Mouse (Mus musculus): Measurements from ENCODE around the gene G0s2. TPM values are rescaled to one million over a fixed set of nuclear protein-coding genes. Genes with fewer than 3 reads are reported as not detected.

Gene G0s2
- 5.1 and 6.9 TPM in 2 replicates for polyA plus RNA-seq (2015; fragmentation: Nextera tagmentation; extraction: Ambion mirVana)

DNA sequence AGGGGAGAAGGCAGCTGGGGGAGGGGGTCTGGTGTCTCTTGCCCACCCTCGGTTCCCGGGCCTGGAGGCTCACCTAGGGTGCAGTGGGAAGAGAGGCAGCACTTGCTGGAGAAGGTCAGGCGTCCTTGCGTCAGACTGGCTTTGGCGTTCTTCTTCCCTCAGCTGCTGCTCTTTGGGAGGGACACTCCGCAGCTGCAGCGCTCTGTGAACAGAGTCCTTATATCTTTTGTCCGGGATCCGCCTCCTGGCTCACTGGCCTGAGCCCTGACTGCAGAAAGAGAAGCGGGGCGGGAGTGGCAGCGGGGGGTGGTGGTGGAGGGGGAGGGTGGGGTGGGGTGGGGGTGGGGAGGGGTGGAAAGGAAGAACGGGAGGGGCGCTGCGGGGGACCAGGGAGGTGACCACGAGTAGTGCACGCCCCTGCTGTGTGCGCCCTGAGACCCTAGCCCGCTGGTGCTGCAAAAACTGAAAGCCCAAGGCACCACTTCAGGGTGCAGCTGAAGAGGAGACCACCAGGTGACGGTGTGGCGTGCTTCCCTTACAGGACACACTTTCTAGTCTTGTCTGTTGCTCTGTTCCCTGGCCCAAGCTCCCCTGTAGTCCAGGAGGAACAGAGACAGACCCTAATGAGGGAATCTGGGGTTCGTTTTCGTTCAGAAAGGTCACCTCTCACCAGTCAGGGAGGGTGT is at the start of gene G0s2:
Gene G0s2 (minus strand): TSS at position 302 of the 686 bp plus-strand sequence.
- Histone ChIP-seq H3K27ac (ENCODE audit: low read length) (peak within 1 kb of the TSS; percentile 51), H3K9me3 (replicated peaks; ENCODE audit: control insufficient read depth, low read length, poor library complexity, severe bottlenecking) (no peaks in the 10 kb centered on the region), H3K4me1 (ENCODE audit: control insufficient read depth, insufficient read depth, low read length) (peaks cover 8% of the 10 kb centered on the region), H3K4me3 (ENCODE audit: low read depth, low read length) (peak within 1 kb of the TSS; percentile 29), H3K27me3 (ENCODE audit: control insufficient read depth, insufficient read depth, low read depth, low read length) (no peaks in the 10 kb centered on the region), H3K9ac (ENCODE audit: low read depth, low read length) (peak within 1 kb of the TSS; percentile 45), H3K4me2 (ENCODE audit: low read length) (peak within 1 kb of the TSS; percentile 56), H3K36me3 (ENCODE audit: control insufficient read depth, insufficient read depth, low read length) (no peaks in the 10 kb centered on the region)
- WGBS = under 1% methylated on average over 22 of the region's 23 CpGs
- peak; percentile 82 for ATAC-seq

DNA sequence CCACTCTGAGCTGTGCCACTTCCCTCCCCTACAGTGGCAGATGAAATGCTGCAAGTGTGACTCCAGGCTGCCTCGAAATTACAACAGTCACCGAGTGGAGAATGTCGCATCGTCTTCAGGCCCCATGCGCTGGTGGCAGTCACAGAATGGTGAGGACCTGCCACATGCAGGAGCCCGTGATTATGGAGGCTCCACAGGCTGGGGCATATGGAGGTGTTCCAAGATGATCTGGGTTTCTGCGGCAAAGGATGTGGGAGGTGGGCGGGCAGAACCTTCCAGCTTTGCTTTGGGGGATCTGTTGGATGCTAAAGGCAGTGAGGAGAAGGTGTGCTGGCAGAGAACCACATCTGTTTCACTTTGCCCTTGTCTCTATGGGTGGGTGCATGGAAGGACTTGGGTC is 47.4 kb upstream of the G0s2 start:
- H3K9ac ChIP-seq (ENCODE audit: low read depth, low read length) = no peak overlapping the region
- WGBS = 90% methylated on average over 8 of the region's 8 CpGs
- no peaks in the 10 kb centered on the region for H3K9me3 ChIP-seq (replicated peaks; ENCODE audit: control insufficient read depth, low read length, poor library complexity, severe bottlenecking)
- H3K36me3 ChIP-seq (ENCODE audit: control insufficient read depth, insufficient read depth, low read length) = no peaks in the 10 kb centered on the region
- H3K4me3 ChIP-seq (ENCODE audit: low read depth, low read length) = no peak overlapping the region
- ATAC-seq = no peak
- H3K4me2 ChIP-seq (ENCODE audit: low read length) = no peak overlapping the region
- no peak overlapping the region for H3K27ac ChIP-seq (ENCODE audit: low read length)
- H3K27me3 ChIP-seq (ENCODE audit: control insufficient read depth, insufficient read depth, low read depth, low read length) = no peaks in the 10 kb centered on the region
- H3K4me1 ChIP-seq (ENCODE audit: control insufficient read depth, insufficient read depth, low read length) = peaks cover 5% of the 10 kb centered on the region; the same call in 1 of the 2 replicates

DNA sequence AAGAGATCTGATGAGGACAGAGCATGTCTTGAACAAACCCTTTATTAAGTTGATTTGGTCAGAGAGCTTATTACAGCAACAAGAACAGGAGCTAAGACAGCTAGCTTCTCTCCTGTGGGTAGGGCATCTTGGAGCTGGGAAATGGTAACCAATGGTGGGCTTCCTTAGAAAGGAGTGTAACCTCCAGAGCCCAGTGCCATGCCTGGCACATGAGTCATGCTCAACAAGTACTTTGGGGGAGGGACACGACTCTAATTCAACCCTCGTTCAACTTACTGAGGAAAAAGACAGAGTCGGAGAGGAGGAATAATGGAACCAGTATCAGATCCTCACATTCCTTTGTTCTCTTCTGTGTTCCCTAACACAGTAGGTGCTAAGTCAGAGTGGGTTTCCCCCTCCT is 46.7 kb upstream of the G0s2 start:
- WGBS = 64% methylated on average over 3 of the region's 3 CpGs
- Histone ChIP-seq H3K4me1 (ENCODE audit: control insufficient read depth, insufficient read depth, low read length) (peaks cover 5% of the 10 kb centered on the region; the same call in 1 of the 2 replicates), H3K9me3 (replicated peaks; ENCODE audit: control insufficient read depth, low read length, poor library complexity, severe bottlenecking) (no peaks in the 10 kb centered on the region), H3K36me3 (ENCODE audit: control insufficient read depth, insufficient read depth, low read length) (no peaks in the 10 kb centered on the region), H3K4me2 (ENCODE audit: low read length) (no peak overlapping the region), H3K9ac (ENCODE audit: low read depth, low read length) (no peak overlapping the region), H3K27me3 (ENCODE audit: control insufficient read depth, insufficient read depth, low read depth, low read length) (no peaks in the 10 kb centered on the region), H3K27ac (ENCODE audit: low read length) (no peak overlapping the region), H3K4me3 (ENCODE audit: low read depth, low read length) (no peak overlapping the region)
- no peak for ATAC-seq

DNA sequence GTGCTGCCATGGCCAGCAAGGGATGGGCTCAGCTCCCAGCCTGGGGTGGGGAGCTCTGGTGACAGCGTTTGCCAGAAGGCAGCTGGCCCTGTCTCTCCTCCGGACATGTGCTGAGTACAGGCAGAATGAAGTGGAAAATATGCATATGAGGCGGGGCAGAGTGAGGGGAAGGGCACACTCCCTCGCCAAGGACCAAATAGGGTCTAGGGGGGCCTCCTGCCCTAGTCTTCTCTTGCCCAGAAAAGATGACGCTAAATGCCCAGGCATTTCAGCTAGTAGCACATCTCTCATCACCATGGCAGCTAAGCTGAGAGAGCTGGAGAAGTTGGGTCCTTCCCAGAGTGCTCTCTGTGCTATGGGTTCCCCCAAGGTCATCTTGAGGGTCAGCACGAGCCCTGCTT is 44.1 kb upstream of the G0s2 start:
- WGBS = 36% methylated on average over 6 of the region's 6 CpGs

DNA sequence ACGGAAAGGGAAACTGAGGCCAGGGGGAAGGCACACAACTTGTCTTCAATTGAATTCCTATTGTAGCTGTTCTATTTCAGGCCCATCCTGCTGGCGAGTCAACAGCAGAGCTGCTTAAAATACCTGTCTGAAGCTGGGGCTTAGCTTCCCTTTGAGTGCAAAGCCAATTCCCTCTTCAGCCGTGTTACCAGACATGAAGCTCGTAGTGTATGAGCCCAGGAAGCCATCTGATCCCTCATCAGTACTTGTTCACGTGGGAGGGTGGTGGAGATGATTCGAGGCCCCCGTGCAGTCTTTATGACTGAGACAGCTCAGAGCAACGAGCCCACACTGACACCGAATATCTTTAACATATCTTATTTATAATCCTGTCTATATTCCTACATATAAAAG is 43.3 kb upstream of the G0s2 start:
- 71% methylated on average over 9 of the region's 9 CpGs for WGBS
- no peak overlapping the region for H3K9ac ChIP-seq (ENCODE audit: low read depth, low read length)
- H3K4me1 ChIP-seq (ENCODE audit: control insufficient read depth, insufficient read depth, low read length) = peaks cover 5% of the 10 kb centered on the region; the same call in 1 of the 2 replicates
- no peaks in the 10 kb centered on the region for H3K27me3 ChIP-seq (ENCODE audit: control insufficient read depth, insufficient read depth, low read depth, low read length)
- H3K4me2 ChIP-seq (ENCODE audit: low read length) = no peak overlapping the region
- no peak overlapping the region for H3K27ac ChIP-seq (ENCODE audit: low read length)
- no peak overlapping the region for H3K4me3 ChIP-seq (ENCODE audit: low read depth, low read length)
- H3K9me3 ChIP-seq (replicated peaks; ENCODE audit: control insufficient read depth, low read length, poor library complexity, severe bottlenecking) = no peaks in the 10 kb centered on the region
- H3K36me3 ChIP-seq (ENCODE audit: control insufficient read depth, insufficient read depth, low read length) = no peaks in the 10 kb centered on the region
- no peak for ATAC-seq

More for the DNA sequence above, 44.1 kb upstream of the G0s2 start:
- Histone ChIP-seq H3K27me3 (ENCODE audit: control insufficient read depth, insufficient read depth, low read depth, low read length) (no peaks in the 10 kb centered on the region), H3K9me3 (replicated peaks; ENCODE audit: control insufficient read depth, low read length, poor library complexity, severe bottlenecking) (no peaks in the 10 kb centered on the region), H3K4me3 (ENCODE audit: low read depth, low read length) (no peak overlapping the region), H3K4me2 (ENCODE audit: low read length) (no peak overlapping the region), H3K27ac (ENCODE audit: low read length) (no peak overlapping the region), H3K36me3 (ENCODE audit: control insufficient read depth, insufficient read depth, low read length) (no peaks in the 10 kb centered on the region), H3K4me1 (ENCODE audit: control insufficient read depth, insufficient read depth, low read length) (peaks cover 5% of the 10 kb centered on the region; the same call in 1 of the 2 replicates), H3K9ac (ENCODE audit: low read depth, low read length) (no peak overlapping the region)
- ATAC-seq = peak; percentile 77

DNA sequence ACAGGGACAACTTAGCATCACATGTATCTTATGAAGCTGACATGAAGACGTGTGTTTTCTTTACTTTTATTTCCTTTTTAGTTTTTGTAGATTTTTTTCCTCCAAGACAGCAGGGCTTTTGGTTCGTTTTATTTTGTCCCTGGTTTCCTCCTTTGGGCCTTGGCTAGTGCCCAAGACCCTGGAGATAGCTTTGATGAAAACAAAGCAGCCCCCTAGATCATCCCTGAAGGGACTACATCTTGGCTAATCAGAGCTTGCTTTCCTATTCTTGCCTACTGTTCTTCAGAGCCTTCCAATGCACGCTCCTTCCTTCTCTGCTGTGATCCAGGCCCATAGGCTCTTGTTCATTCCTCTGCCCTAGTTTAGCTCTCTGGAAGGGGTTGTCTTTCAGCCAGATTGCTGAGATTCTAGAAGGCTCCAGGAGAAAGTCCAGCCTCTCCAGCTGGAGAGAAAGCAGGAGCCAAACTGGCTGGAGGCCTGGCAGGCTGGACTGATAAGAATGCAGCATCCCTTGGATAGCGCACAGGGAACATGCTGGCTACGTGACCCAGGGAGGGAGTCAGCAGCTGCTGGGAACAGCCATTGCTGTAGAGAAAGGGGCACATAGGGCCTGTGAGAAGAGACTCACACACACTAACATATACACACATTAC is 42.8 kb upstream of the G0s2 start:
- Histone ChIP-seq H3K4me2 (ENCODE audit: low read length) (no peak overlapping the region), H3K36me3 (ENCODE audit: control insufficient read depth, insufficient read depth, low read length) (no peaks in the 10 kb centered on the region), H3K4me1 (ENCODE audit: control insufficient read depth, insufficient read depth, low read length) (peaks cover 5% of the 10 kb centered on the region; the same call in 1 of the 2 replicates), H3K9ac (ENCODE audit: low read depth, low read length) (no peak overlapping the region), H3K27me3 (ENCODE audit: control insufficient read depth, insufficient read depth, low read depth, low read length) (no peaks in the 10 kb centered on the region), H3K27ac (ENCODE audit: low read length) (no peak overlapping the region), H3K9me3 (replicated peaks; ENCODE audit: control insufficient read depth, low read length, poor library complexity, severe bottlenecking) (no peaks in the 10 kb centered on the region), H3K4me3 (ENCODE audit: low read depth, low read length) (no peak overlapping the region)
- no peak for ATAC-seq
- WGBS = 62% methylated on average over 5 of the region's 5 CpGs

DNA sequence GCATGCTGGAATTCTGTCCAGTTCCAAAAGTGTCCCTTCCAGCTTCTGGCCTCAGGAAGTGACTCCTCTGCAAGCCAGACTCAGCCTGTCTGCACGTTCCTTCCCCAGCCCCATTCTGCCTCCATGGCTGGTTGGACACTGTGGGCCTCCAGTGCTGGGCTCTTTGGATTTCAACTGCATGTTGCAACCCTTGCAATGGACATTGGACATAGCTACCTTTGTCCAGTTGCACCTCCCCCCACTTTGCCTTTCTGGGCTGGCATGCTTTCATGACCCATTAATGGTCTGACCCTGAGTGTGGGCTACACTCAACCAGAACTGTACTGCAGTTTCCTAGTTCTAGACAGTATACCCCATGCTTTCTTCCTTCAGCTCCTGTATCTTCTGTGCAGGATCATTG is 38.6 kb upstream of the G0s2 start:
- Histone ChIP-seq H3K4me1 (ENCODE audit: control insufficient read depth, insufficient read depth, low read length) (no peaks in the 10 kb centered on the region), H3K4me2 (ENCODE audit: low read length) (no peak overlapping the region), H3K27me3 (ENCODE audit: control insufficient read depth, insufficient read depth, low read depth, low read length) (no peaks in the 10 kb centered on the region), H3K36me3 (ENCODE audit: control insufficient read depth, insufficient read depth, low read length) (no peaks in the 10 kb centered on the region), H3K9ac (ENCODE audit: low read depth, low read length) (no peak overlapping the region), H3K27ac (ENCODE audit: low read length) (no peak overlapping the region), H3K9me3 (replicated peaks; ENCODE audit: control insufficient read depth, low read length, poor library complexity, severe bottlenecking) (no peaks in the 10 kb centered on the region), H3K4me3 (ENCODE audit: low read depth, low read length) (no peak overlapping the region)
- no peak for ATAC-seq
- WGBS = 61% methylated on average over 1 of the region's 1 CpGs

DNA sequence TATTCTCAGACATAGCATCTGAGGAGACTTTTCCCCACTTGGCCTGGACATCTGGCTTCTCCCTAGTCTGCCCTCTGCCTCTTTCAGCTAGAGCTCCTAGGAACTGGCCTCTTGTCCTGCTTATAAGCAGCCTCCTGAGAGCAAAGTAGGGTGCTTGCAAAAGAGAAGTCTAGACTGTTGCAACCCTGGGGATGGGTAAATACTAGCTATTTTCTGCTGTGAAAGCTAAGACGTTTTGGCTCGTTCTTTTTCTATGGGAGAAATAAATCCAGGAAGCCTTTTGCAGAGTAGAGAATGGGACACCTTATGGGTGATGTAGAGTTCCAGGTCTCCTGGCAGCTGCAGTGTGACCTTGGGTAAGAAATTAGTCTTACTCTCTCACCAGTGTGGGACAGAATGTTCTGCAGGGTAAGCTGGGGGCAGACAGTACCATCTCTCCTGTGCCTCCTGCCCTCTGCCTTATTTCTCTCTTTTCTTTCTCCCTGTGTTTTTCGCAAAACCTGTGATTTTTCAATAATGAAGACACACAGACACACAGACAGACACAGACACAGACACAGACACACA is 37.6 kb upstream of the G0s2 start:
- Histone ChIP-seq H3K36me3 (ENCODE audit: control insufficient read depth, insufficient read depth, low read length) (no peaks in the 10 kb centered on the region), H3K4me2 (ENCODE audit: low read length) (no peak overlapping the region), H3K4me1 (ENCODE audit: control insufficient read depth, insufficient read depth, low read length) (0 out of 2 replicates have a peak, but pooled peaks cover under 1% of the 10 kb centered on the region), H3K9ac (ENCODE audit: low read depth, low read length) (no peak overlapping the region), H3K9me3 (replicated peaks; ENCODE audit: control insufficient read depth, low read length, poor library complexity, severe bottlenecking) (no peaks in the 10 kb centered on the region), H3K27me3 (ENCODE audit: control insufficient read depth, insufficient read depth, low read depth, low read length) (no peaks in the 10 kb centered on the region), H3K27ac (ENCODE audit: low read length) (no peak overlapping the region), H3K4me3 (ENCODE audit: low read depth, low read length) (no peak overlapping the region)
- whole genome bisulfite sequencing = 88% methylated on average over 3 of the region's 3 CpGs
- ATAC-seq = no peak
